Mouse (Mus musculus) hindbrain, embryonic 16.5 days (tissue): ENCODE results near the gene Frmd5. TPM values are rescaled to one million over a fixed set of nuclear protein-coding genes. Genes with fewer than 3 reads are reported as not detected.

Experiments
- ATAC-seq: fragments of 200-750 bp; cut with Nextera tagmentation; 2 replicates; pipeline ENCODE4 v1.8.0; 2017; ENCODE audit warnings: moderate TSS enrichment, moderate library complexity
- H3K27ac ChIP-seq: fragments of 300-500 bp; sonication (generic); 2 replicates; pipeline ENCODE4 v1.5.1; 2014; ENCODE audit warnings: low read depth, mild to moderate bottlenecking, control low read depth, low read length, moderate library complexity
- H3K27me3 ChIP-seq: fragments of 300-500 bp; sonication (generic); replicated peaks from 2 replicates; pipeline ENCODE4 v1.6.1; 2014; ENCODE audit warnings: low read length; ENCODE audit not compliant: control insufficient read depth, insufficient read depth
- H3K36me3 ChIP-seq: fragments of 300-500 bp; sonication (generic); 2 replicates; pipeline ENCODE4 v1.6.1; 2014; ENCODE audit warnings: mild to moderate bottlenecking, low read length, moderate library complexity, mixed read lengths; ENCODE audit not compliant: control insufficient read depth, insufficient read depth
- H3K4me1 ChIP-seq: fragments of 300-500 bp; sonication (generic); 2 replicates; pipeline ENCODE4 v1.6.1; 2014; ENCODE audit warnings: low read depth, low read length; ENCODE audit not compliant: control insufficient read depth, insufficient read depth
- H3K4me2 ChIP-seq: fragments of 300-500 bp; sonication (generic); 2 replicates; pipeline ENCODE4 v1.6.1; 2014; ENCODE audit warnings: mild to moderate bottlenecking, low read length, control low read depth, moderate library complexity
- H3K4me3 ChIP-seq: fragments of 300-500 bp; sonication (generic); 2 replicates; pipeline ENCODE4 v1.5.1; 2014; ENCODE audit warnings: mild to moderate bottlenecking, low read length, control low read depth, moderate library complexity
- H3K9ac ChIP-seq: fragments of 300-500 bp; sonication (generic); 2 replicates; pipeline ENCODE4 v1.6.1; 2014; ENCODE audit warnings: low read depth, mild to moderate bottlenecking, control low read depth, low read length, moderate library complexity
- H3K9me3 ChIP-seq: fragments of 300-500 bp; sonication (generic); 2 replicates; pipeline ENCODE4 v1.6.1; 2014; ENCODE audit warnings: mild to moderate bottlenecking, low read length, moderate library complexity; ENCODE audit not compliant: control insufficient read depth
- WGBS: fragments of 180-500 bp; shearing (Covaris S2); extraction: QIAGEN DNeasy Blood & Tissue Kit; methylation state at CpG from one replicate; pipeline ENCODE4 v1.1.7; 2014; 5-methylcytosine and 5-hydroxymethylcytosine counted together
- polyA plus RNA-seq: library from polyadenylated mRNA; unstranded; fragments of >200 nt; fragmentation: Nextera tagmentation; extraction: Ambion mirVana; gene quantifications from 2 replicates; pipeline ENCODE4 v1.2.1, GENCODE M21; 2015

Gene Frmd5
- polyA plus RNA-seq, 1 experiment from 2014 or later: 23.8 TPM

DNA sequence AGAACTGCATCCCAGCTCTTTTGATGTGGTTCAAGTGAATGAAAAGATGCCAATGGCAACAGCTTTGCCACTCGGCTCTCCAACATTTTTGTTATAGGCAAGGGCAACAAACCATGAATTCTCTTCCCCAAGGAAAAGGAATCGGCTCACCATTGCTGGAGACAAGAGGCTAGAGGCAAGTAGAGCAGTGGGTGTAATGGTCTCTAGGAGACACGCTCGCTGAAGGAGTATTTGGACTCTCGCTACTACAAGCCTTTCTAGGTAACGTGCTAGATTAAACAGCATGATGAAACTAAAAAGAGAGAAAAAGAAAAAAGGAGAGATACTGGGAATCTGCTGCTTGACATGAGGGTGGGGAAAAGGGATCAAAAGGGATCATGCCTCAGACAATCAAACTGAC, 87.9 kb downstream of the Frmd5 start:
- no peaks in the 10 kb centered on the region for H3K36me3 ChIP-seq
- no peak overlapping the region for H3K4me2 ChIP-seq
- no peak overlapping the region for H3K27ac ChIP-seq
- ATAC-seq: no peak
- 69% methylated on average over 6 of the region's 6 CpGs for WGBS
- no peaks in the 10 kb centered on the region for H3K27me3 ChIP-seq
- H3K9ac ChIP-seq: no peak overlapping the region
- H3K4me1 ChIP-seq: peaks cover 11% of the 10 kb centered on the region
- no peaks in the 10 kb centered on the region for H3K9me3 ChIP-seq
- no peak overlapping the region for H3K4me3 ChIP-seq

DNA sequence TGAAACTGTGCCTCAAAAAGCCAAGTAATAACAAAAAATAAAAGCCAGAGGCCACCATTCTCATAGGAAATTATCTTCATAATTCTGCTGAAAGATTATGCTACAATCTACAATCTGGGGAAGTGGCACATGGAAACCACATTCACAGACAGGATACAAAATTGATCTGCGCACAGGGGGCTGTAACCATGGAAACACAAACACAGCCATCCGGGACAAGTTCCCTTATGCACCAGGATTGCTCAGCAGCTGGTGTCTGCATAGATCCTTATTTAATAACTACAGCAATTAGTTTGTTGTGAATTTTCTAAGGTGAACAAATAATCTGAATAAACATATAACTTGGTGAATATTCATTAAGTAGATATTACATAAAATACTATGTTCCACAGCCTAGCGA, 89.8 kb downstream of the Frmd5 start:
- Histone ChIP-seq H3K36me3 (no peaks in the 10 kb centered on the region), H3K4me2 (no peak overlapping the region), H3K27me3 (no peaks in the 10 kb centered on the region), H3K9me3 (no peaks in the 10 kb centered on the region), H3K27ac (no peak overlapping the region), H3K4me3 (no peak overlapping the region), H3K9ac (no peak overlapping the region), H3K4me1 (peaks cover 11% of the 10 kb centered on the region)
- WGBS: 33% methylated on average over 3 of the region's 3 CpGs
- ATAC-seq: no peak

DNA sequence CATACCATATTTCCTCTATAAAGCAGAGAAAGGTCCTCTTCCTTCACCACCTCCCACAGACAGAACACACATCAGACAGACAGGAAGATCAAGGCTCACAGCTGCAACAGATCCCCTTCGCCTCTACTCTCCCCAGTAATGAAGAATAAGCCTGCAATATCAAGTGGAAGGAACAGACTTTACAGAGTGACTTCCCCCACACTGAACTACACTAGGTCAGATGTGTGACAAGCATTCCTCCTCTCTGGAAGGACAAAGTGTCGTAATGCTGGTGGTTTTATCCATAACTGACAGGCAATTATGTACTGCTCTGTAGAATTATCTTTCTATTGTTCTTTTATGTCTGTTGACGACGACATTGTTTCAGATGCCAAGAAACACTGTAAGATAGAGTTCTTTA, 93.3 kb downstream of the Frmd5 start:
- WGBS: 77% methylated on average over 4 of the region's 4 CpGs
- Histone ChIP-seq H3K27me3 (no peaks in the 10 kb centered on the region), H3K9ac (no peak overlapping the region), H3K27ac (no peak overlapping the region), H3K36me3 (no peaks in the 10 kb centered on the region), H3K9me3 (no peaks in the 10 kb centered on the region), H3K4me3 (no peak overlapping the region), H3K4me1 (peaks cover 14% of the 10 kb centered on the region), H3K4me2 (no peak overlapping the region)
- ATAC-seq: no peak

GRCm38 (mm10) chr2:121711748-121712384, 95.0 kb downstream of the Frmd5 start:
- H3K4me2 ChIP-seq: 0 out of 2 replicates have a peak overlapping the region, but pooled peaks have one; percentile 15
- peaks cover 6% of the 10 kb centered on the region for H3K4me1 ChIP-seq
- no peaks in the 10 kb centered on the region for H3K27me3 ChIP-seq
- H3K9ac ChIP-seq: no peak overlapping the region
- WGBS: 29% methylated on average over 9 of the region's 9 CpGs
- no peaks in the 10 kb centered on the region for H3K9me3 ChIP-seq
- H3K27ac ChIP-seq: no peak overlapping the region
- 0 out of 2 replicates have a peak, but pooled peaks have one; percentile 56 for ATAC-seq
- H3K36me3 ChIP-seq: no peaks in the 10 kb centered on the region
- no peak overlapping the region for H3K4me3 ChIP-seq

- no peak for ATAC-seq
- H3K4me2 ChIP-seq: no peak overlapping the region
- no peak overlapping the region for H3K4me3 ChIP-seq
- no peaks in the 10 kb centered on the region for H3K36me3 ChIP-seq
- no peak overlapping the region for H3K9ac ChIP-seq
- WGBS: 82% methylated on average over 4 of the region's 4 CpGs
- H3K9me3 ChIP-seq: no peaks in the 10 kb centered on the region
- no peak overlapping the region for H3K27ac ChIP-seq
- no peaks in the 10 kb centered on the region for H3K27me3 ChIP-seq
- H3K4me1 ChIP-seq: peaks cover 4% of the 10 kb centered on the region
Measured at GRCm38 (mm10) chr2:121709096-121709495, 97.8 kb downstream of the Frmd5 start.

DNA sequence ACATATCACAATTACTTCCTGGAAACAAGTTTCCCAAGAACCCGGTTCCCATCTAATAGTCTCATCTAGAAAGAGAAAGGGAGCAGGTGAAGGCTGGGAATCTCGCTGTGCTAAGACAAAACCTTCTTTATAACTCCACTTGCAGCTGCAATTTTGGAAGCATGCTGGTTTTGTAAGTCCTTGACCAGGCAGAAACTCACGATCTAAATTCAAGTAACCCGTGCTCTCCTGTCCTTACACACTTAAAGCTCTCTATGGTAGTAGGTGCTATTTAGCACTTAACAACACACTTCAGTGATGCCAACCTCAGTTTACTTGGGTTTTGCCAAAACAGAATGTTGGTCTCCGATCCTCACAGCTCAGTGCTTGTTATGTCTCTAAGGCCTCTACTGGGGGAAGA, 99.4 kb downstream of the Frmd5 start:
- Histone ChIP-seq H3K36me3 (no peaks in the 10 kb centered on the region), H3K4me2 (no peak overlapping the region), H3K27me3 (no peaks in the 10 kb centered on the region), H3K9ac (no peak overlapping the region), H3K27ac (no peak overlapping the region), H3K4me1 (peaks cover 4% of the 10 kb centered on the region), H3K4me3 (no peak overlapping the region), H3K9me3 (no peaks in the 10 kb centered on the region)
- no peak for ATAC-seq
- WGBS: 88% methylated on average over 5 of the region's 5 CpGs

GRCm38 (mm10) chr2:121705756-121706155, 101.1 kb downstream of the Frmd5 start:
- Histone ChIP-seq H3K9me3 (no peaks in the 10 kb centered on the region), H3K4me3 (no peak overlapping the region), H3K27ac (no peak overlapping the region), H3K36me3 (no peaks in the 10 kb centered on the region), H3K27me3 (no peaks in the 10 kb centered on the region), H3K4me1 (no peaks in the 10 kb centered on the region; the same call in 1 of the 2 replicates), H3K4me2 (no peak overlapping the region), H3K9ac (no peak overlapping the region)
- WGBS: 32% methylated on average over 2 of the region's 2 CpGs
- ATAC-seq: no peak

DNA sequence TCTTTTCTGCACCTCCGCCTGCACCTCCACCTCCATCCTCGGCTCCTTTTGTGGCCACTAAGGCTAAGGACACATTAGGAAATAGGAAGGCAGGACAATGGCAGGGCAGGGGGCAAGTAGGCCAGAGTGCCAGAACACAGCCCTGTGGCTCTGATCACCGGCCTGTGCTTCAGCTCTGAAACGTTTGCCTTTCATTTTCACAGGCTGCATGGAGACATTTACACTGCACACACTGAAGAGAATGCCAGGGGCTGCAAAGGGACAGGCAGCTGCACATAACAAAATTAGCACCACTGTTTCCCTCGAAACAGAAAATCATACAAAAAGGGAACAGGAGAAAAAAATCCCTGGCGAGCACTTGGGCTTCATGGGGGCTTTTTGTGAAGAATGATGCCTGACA, 107.6 kb downstream of the Frmd5 start:
- WGBS: 20% methylated on average over 6 of the region's 6 CpGs
- ATAC-seq: no peak
- Histone ChIP-seq H3K4me1 (peaks cover 9% of the 10 kb centered on the region), H3K27me3 (no peaks in the 10 kb centered on the region), H3K9ac (peak overlapping the region; percentile 38; the same call in 1 of the 2 replicates), H3K27ac (peak overlapping the region; percentile 29; the same call in 1 of the 2 replicates), H3K9me3 (no peaks in the 10 kb centered on the region), H3K36me3 (no peaks in the 10 kb centered on the region), H3K4me3 (no peak overlapping the region), H3K4me2 (no peak overlapping the region)

DNA sequence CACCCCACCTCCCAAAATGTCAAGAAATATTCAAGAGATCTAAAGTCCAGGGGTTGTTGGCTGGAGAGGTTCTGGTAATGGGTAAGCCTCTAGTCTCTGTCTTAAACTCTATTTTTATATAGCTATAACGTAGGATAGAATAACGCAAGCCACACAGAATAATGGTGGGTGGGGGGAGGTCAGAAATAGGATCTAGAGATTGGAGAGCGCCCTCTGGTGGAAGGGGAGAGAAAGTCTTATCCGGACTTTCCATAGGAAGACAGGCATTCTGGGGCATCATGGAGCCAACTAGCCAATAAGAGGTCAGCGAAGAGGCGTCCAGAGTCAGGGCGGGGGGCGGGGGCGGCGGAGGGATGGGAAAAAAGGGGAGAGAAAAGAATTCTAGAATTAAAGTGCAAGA, 111.5 kb downstream of the Frmd5 start:
- no peaks in the 10 kb centered on the region for H3K36me3 ChIP-seq
- no peak for ATAC-seq
- H3K27me3 ChIP-seq: no peaks in the 10 kb centered on the region
- H3K9ac ChIP-seq: no peak overlapping the region
- WGBS: 85% methylated on average over 10 of the region's 10 CpGs
- H3K4me1 ChIP-seq: peaks cover 9% of the 10 kb centered on the region
- H3K4me2 ChIP-seq: no peak overlapping the region
- no peak overlapping the region for H3K4me3 ChIP-seq
- H3K9me3 ChIP-seq: no peaks in the 10 kb centered on the region
- H3K27ac ChIP-seq: no peak overlapping the region
